Mouse (Mus musculus) small intestine, adult 2 months (tissue): ENCODE measurements around the gene Gm8108. TPM values are rescaled to one million over a fixed set of nuclear protein-coding genes. Genes with fewer than 3 reads are reported as not detected.
A peak's percentile ranks its signal among the peaks of the same experiment; 100 is the strongest.
"Not testable (repeated sequence)": the region's sequence is repeated elsewhere in the genome, so short reads cannot be mapped to it uniquely, and the experiment has no call there.

Experiments
- H3K27ac ChIP-seq: fragments of 200-500 bp; 2 replicates; pipeline ENCODE4 v1.5.1; 2012; ENCODE audit warnings: low read depth, low read length, control low read depth, inconsistent platforms; ENCODE audit not compliant: insufficient read depth
- H3K27me3 ChIP-seq: fragments of 200-500 bp; 2 replicates; pipeline ENCODE4 v1.6.1; 2012; ENCODE audit warnings: mild to moderate bottlenecking, moderate library complexity, low read length, inconsistent platforms; ENCODE audit not compliant: control insufficient read depth, insufficient read depth
- H3K36me3 ChIP-seq: fragments of 200-500 bp; 2 replicates; pipeline ENCODE4 v1.6.1; 2012; ENCODE audit warnings: mild to moderate bottlenecking, low read length, control low read depth, inconsistent platforms; ENCODE audit not compliant: control insufficient read depth, insufficient read depth
- H3K4me1 ChIP-seq: fragments of 200-500 bp; 2 replicates; pipeline ENCODE4 v1.6.1; 2012; ENCODE audit warnings: low read length, inconsistent platforms, mixed read lengths; ENCODE audit not compliant: control insufficient read depth, insufficient read depth, insufficient read length
- H3K4me3 ChIP-seq: fragments of 200-500 bp; 2 replicates; pipeline ENCODE4 v1.5.1; 2012; ENCODE audit warnings: low read depth, mild to moderate bottlenecking, control low read depth, inconsistent platforms, low read length, moderate library complexity
- WGBS: fragments of 180-500 bp; shearing (Covaris S2); methylation state at CpG from one replicate; pipeline ENCODE4 v1.1.7; 2018; 5-methylcytosine and 5-hydroxymethylcytosine counted together
- polyA plus RNA-seq: library from polyadenylated mRNA; depleted of rRNA; stranded (reverse); fragments of >200 nt; gene quantifications from 2 replicates; pipeline ENCODE4 v1.2.3, GENCODE M21; 2012; rRNA removed

Gene Gm8108
- polyA plus RNA-seq: not detected in 2 replicates

GRCm38 (mm10) chr14:4110426-4110825 lies at the start of gene Gm8108:
Gm8108 (plus strand) TSS chr14:4110526.
- not testable (repeated sequence) for H3K4me1 ChIP-seq, H3K36me3 ChIP-seq, H3K27ac ChIP-seq, H3K27me3 ChIP-seq
- peak within 1 kb of the TSS; percentile 24 for H3K4me3 ChIP-seq
- 3% methylated on average over 35 of the region's 37 CpGs for WGBS

GRCm38 (mm10) chr14:4083820-4084219 lies 26.5 kb upstream of the Gm8108 start, which contains the start of gene Gm3115:
Gm3115 (plus strand) TSS chr14:4084120.
- H3K27ac ChIP-seq, H3K4me1 ChIP-seq, H3K36me3 ChIP-seq, H3K4me3 ChIP-seq, H3K27me3 ChIP-seq: not testable (repeated sequence)
- 47% methylated on average over 3 of the region's 3 CpGs for WGBS

GRCm38 (mm10) chr14:4141646-4142045 lies 31.3 kb downstream of the Gm8108 start:
- H3K4me1 ChIP-seq, H3K27me3 ChIP-seq, H3K4me3 ChIP-seq, H3K36me3 ChIP-seq, H3K27ac ChIP-seq: not testable (repeated sequence)
- 61% methylated on average over 4 of the region's 4 CpGs for WGBS

- H3K4me3 ChIP-seq, H3K27ac ChIP-seq, H3K36me3 ChIP-seq, H3K27me3 ChIP-seq, H3K4me1 ChIP-seq: not testable (repeated sequence)
- WGBS: 64% methylated on average over 1 of the region's 2 CpGs
These were observed 54.4 kb downstream of the Gm8108 start, which contains the start of gene Gm3127 for GRCm38 (mm10) chr14:4164730-4165129. Gm3127 (plus strand) TSS chr14:4165030.

GRCm38 (mm10) chr14:4182030-4182429 lies 71.7 kb downstream of the Gm8108 start:
- not testable (repeated sequence) for H3K4me3 ChIP-seq, H3K4me1 ChIP-seq, H3K27ac ChIP-seq, H3K27me3 ChIP-seq, H3K36me3 ChIP-seq
- 3% methylated on average over 14 of the region's 14 CpGs for WGBS

Other genes with a start within 250 kb of the Gm8108 start
- not detected in 2 replicates for gene Gm2916, start 226.4 kb upstream of the Gm8108 start, polyA plus RNA-seq
- not detected in 2 replicates for gene Gm3029, start 178.8 kb upstream of the Gm8108 start, polyA plus RNA-seq
- gene Gm3095, start 147.0 kb upstream of the Gm8108 start, polyA plus RNA-seq: not detected in 2 replicates
- not detected in 2 replicates for gene Gm3099, start 112.1 kb upstream of the Gm8108 start, polyA plus RNA-seq
- not detected in 2 replicates for gene Gm5796, start 86.6 kb upstream of the Gm8108 start, polyA plus RNA-seq
- gene Gm3115, start 26.4 kb upstream of the Gm8108 start, polyA plus RNA-seq: not detected in 2 replicates
- gene Gm3127, start 54.5 kb downstream of the Gm8108 start, polyA plus RNA-seq: not detected in 2 replicates
- gene Gm2974, start 72.0 kb downstream of the Gm8108 start, polyA plus RNA-seq: not detected in 2 replicates
- gene Gm3138, start 139.1 kb downstream of the Gm8108 start, polyA plus RNA-seq: not detected in 2 replicates
- gene Gm3149, start 206.8 kb downstream of the Gm8108 start, polyA plus RNA-seq: not detected in 2 replicates
- gene 2610042L04Rik, start 224.2 kb downstream of the Gm8108 start, polyA plus RNA-seq: not detected in 2 replicates